Mouse (Mus musculus): ENCODE data around the gene Gm13178. TPM values are rescaled to one million over a fixed set of nuclear protein-coding genes. Genes with fewer than 3 reads are reported as not detected.
A peak's percentile ranks its signal among the peaks of the same experiment; 100 is the strongest.

Gm13178 gene
- total RNA-seq (2021) = not detected
- long read RNA-seq, experiment 1 = 0 reads
- long read RNA-seq, experiment 2 = 0 reads

GRCm38 (mm10) chr4:144721304-144721703 is at the start of gene Gm13178:
TSS of gene Gm13178 (minus strand) at chr4:144721404.
- intact Hi-C loops (cut with DNase I) = no loop called here
- DNase-seq = no peak

GRCm38 (mm10) chr4:144765722-144766121 is 44.5 kb upstream of the Gm13178 start:
- intact Hi-C loops (cut with DNase I) = loop anchor here (5.0 to 10.0 kb wide), 4 partner anchors 112 to 532 kb away; no protein-coding TSS in a partner anchor
- peak; percentile 30 to 65 for DNase-seq

GRCm38 (mm10) chr4:144749139-144749538 is 27.9 kb upstream of the Gm13178 start:
- no peak for DNase-seq
- intact Hi-C loops (cut with DNase I) = no loop called here

- intact Hi-C loops (cut with DNase I) = no loop called here
Observed at GRCm38 (mm10) chr4:144719691-144720090, 1.5 kb downstream of the Gm13178 start.

GRCm38 (mm10) chr4:144718288-144718687 is 2.9 kb downstream of the Gm13178 start:
- no peak for DNase-seq
- intact Hi-C loops (cut with DNase I) = no loop called here

More at GRCm38 (mm10) chr4:144719691-144720090, 1.5 kb downstream of the Gm13178 start:
- no peak for DNase-seq

- intact Hi-C loops (cut with DNase I) = no loop called here
- no peak for DNase-seq
Observed at GRCm38 (mm10) chr4:144686268-144686667, 34.9 kb downstream of the Gm13178 start, which contains the start of gene Gm436. TSS of gene Gm436 (minus strand) at chr4:144686368.

Other genes with a start within 250 kb of the Gm13178 start
- not detected for gene 9430007A20Rik, start 201.6 kb downstream of the Gm13178 start, total RNA-seq (2021)
- not detected for gene Gm13124, start 156.3 kb downstream of the Gm13178 start, total RNA-seq (2021)
- not detected for gene Aadacl4, start 107.7 kb downstream of the Gm13178 start, total RNA-seq (2021)
- gene Gm436, start 35.0 kb downstream of the Gm13178 start, total RNA-seq (2021) = not detected
- not detected for gene Gm438, start 65.2 kb upstream of the Gm13178 start, total RNA-seq (2021)
- 100 to 1,000 TPM; 102 to 105 TPM for gene Dhrs3, start 171.4 kb upstream of the Gm13178 start, total RNA-seq (2021)